8 mouse cellular contexts compared by ENCODE assay signal in the genomic region with DNA sequence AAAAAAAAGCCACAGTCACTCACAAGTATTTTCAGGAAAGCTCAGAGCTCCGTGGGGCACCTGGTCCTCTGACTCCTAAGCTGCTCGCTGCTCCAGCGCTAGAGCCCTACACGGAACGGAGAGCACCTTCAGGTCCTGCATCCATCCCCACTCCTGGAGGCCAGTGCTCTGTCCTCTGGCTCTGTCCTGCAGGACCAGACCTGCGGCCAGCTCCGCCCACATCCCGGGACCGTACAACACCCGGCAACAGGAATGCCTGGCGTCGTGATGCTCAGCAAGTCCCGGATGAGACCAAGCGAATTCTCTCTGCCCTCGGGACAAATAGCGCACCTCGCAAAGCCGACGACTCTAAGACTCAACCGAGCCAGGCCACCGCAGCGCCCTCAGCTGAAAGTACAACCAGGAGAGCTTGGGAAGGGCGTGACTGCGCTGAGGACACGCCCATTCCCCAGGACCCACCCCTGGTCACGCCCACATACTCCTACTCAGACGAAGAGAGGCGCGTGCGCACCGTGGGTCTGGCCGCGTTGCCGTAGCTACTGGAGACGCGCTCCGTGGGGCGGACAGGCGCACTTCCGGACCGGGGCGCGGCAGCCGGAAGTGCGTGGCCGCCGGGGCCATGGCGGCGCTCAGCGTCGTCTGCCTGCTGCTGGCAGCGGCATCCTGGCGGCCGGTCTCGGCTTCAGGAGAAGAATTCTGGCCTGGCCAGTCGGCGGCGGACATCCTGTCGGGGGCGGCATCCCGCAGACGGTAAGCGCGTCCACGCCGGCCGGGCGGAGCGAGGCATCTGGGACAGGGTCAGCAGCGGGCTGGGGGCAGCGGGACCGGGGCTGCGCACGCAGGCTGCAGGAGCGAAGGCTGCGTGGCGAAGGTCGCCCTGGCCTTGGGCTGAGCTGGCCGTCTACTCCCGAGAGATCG. TPM values are rescaled to one million over a fixed set of nuclear protein-coding genes. Genes with fewer than 3 reads are reported as not detected.
DNase-seq lines count a peak whose midpoint lies in the region; ATAC-seq and TF ChIP-seq lines count a peak whose summit lies in the region.

A gene (plus strand): TSS at position 515 of the 918 bp plus-strand sequence.

- TF ChIP-seq POLR2A in lung, adult 2 months (IDR thresholded peaks at IDR 0.05; ENCODE audit: borderline replicate concordance, extremely low read depth, low read depth, low read length): peak; percentile 91

- H3K27me3 ChIP-seq in forebrain, embryonic 15.5 days: no peaks in the 10 kb centered on the region

- H3K27ac ChIP-seq in ES-E14 (ENCODE audit: insufficient read depth, low read depth, low read length, poor library complexity, severe bottlenecking): no peak within 1 kb of the TSS
- H3K27ac ChIP-seq in forebrain, embryonic 15.5 days (replicated peaks): peak within 1 kb of the TSS; percentile 83

- TF ChIP-seq CTCF in lung, adult 2 months (IDR thresholded peaks at IDR 0.05; ENCODE audit: insufficient read depth, low read length): 0 out of 2 replicates have a peak, but pooled peaks have one; percentile 10

- WGBS in forebrain, embryonic 15.5 days: under 1% methylated on average over 81 of the region's 81 CpGs
- under 1% methylated on average over 81 of the region's 81 CpGs for WGBS in lung, adult 2 months

- no peaks in the 10 kb centered on the region; a peak in 1 of 4 replicates for H3K4me1 ChIP-seq in ES-E14 (ENCODE audit: control insufficient read depth in 2 of 2, insufficient read depth in 2 of 2, low read length in 2 of 2, poor library complexity in 1 of 2)
- H3K4me1 ChIP-seq in forebrain, embryonic 15.5 days: peaks cover 23% of the 10 kb centered on the region
- peaks cover 2% of the 10 kb centered on the region; the same call in 1 of the 2 replicates for H3K4me1 ChIP-seq in lung, adult 2 months (ENCODE audit: control insufficient read depth, insufficient read depth, low read length)

- H3K4me2 ChIP-seq in forebrain, embryonic 15.5 days (replicated peaks): peak within 1 kb of the TSS; percentile 86

- H3K9ac ChIP-seq in ES-E14 (ENCODE audit: insufficient read depth, low read depth, low read length, poor library complexity, severe bottlenecking): peak within 1 kb of the TSS; percentile 84
- peak within 1 kb of the TSS; percentile 82 for H3K9ac ChIP-seq in forebrain, embryonic 15.5 days (replicated peaks)

- in situ Hi-C loops in ES-E14 (cut with MboI; ENCODE audit: low sequenced_read_pairs in 2 of 2, unreplicated experiment in 2 of 2): loop anchor here in 1 of 2 experiments (10.0 kb wide), 1 partner anchor 124 kb away; no protein-coding TSS in a partner anchor

- peak within 1 kb of the TSS; percentile 75 to 76 for H3K4me3 ChIP-seq in ES-E14 (ENCODE audit: insufficient read depth in 1 of 2, low read depth in 1 of 2, low read length in 2 of 2, poor library complexity in 1 of 2, severe bottlenecking in 1 of 2)
- peak within 1 kb of the TSS; percentile 94 for H3K4me3 ChIP-seq in forebrain, embryonic 15.5 days
- peak within 1 kb of the TSS; percentile 87 for H3K4me3 ChIP-seq in lung, adult 2 months (replicated peaks; ENCODE audit: extremely low read depth, low read depth, low read length)

- H3K9me3 ChIP-seq in ES-E14 (ENCODE audit: control insufficient read depth, insufficient read depth, low read depth, low read length): no peaks in the 10 kb centered on the region
- no peaks in the 10 kb centered on the region for H3K9me3 ChIP-seq in forebrain, embryonic 15.5 days

- DNase-seq in ES-E14 (ENCODE audit: low read depth, low spot score): peak; percentile 95
- DNase-seq in cerebellum, adult 11-12 months: peak; percentile 96
- DNase-seq in heart, postnatal 25 days (ENCODE audit: low spot score): peak; percentile 90
- DNase-seq in layer of hippocampus, adult 18-20 months (ENCODE audit: low spot score in 2 of 2): peak; percentile 92 to 95
- DNase-seq in lung, adult 2 months: peak; percentile 88
- DNase-seq in thymus, adult 18-20 months: peak; percentile 91 to 92

- H3K36me3 ChIP-seq in ES-E14 (ENCODE audit: control insufficient read depth, insufficient read depth, low read length, poor library complexity, severe bottlenecking): peaks cover 15% of the 10 kb centered on the region
- H3K36me3 ChIP-seq in forebrain, embryonic 15.5 days: peaks cover 10% of the 10 kb centered on the region

- peak; percentile 99 for ATAC-seq in forebrain, embryonic 15.5 days (replicated peaks)
- ATAC-seq in neutrophil, adult 5-6 weeks (ENCODE audit: extremely low read depth, insufficient number of reproducible peaks, low FRiP score, poor library complexity, severe bottlenecking): peak; percentile 98

- intact Hi-C loops in heart, postnatal 25 days (cut with DNase I): no loop called here

TF ChIP-seq in ES-E14, 5 proteins besides CTCF, POLR2A, EP300 and RAD21:
- peak; percentile 75; the same call in 1 of the 2 replicates for TF ChIP-seq HCFC1 (IDR thresholded peaks at IDR 0.05; ENCODE audit: borderline replicate concordance, insufficient read depth, low read length)
- no peak for TF ChIP-seq MAFK (IDR thresholded peaks at IDR 0.05; ENCODE audit: insufficient read depth, low read depth, low read length)

RNA-seq across cellular contexts. Expression of the gene that starts here (rescaled TPM):
- total RNA-seq in ES-E14 (2012; rRNA removed): 67.6 and 101 TPM in 2 replicates
- polyA plus RNA-seq in forebrain, embryonic 15.5 days (2015; fragmentation: Nextera tagmentation; extraction: Ambion mirVana): 45.2 and 53.4 TPM in 2 replicates
- 10 to 100 TPM; 39.9 to 45.1 TPM for total RNA-seq in heart, postnatal 25 days (2021)
- 10 to 100 TPM; 30.3 to 30.9 TPM for total RNA-seq in layer of hippocampus, adult 18-20 months (2021)
- polyA plus RNA-seq in lung, adult 2 months (2012; rRNA removed): 81.3 and 81.6 TPM in 2 replicates
- total RNA-seq in neutrophil, adult 5-6 weeks (2017): 25.4 and 31.5 TPM in 2 replicates
